Mouse (Mus musculus) heart, embryonic 10.5 days (tissue): ENCODE data around the gene Nedd1. TPM values are rescaled to one million over a fixed set of nuclear protein-coding genes. Genes with fewer than 3 reads are reported as not detected.

ENCODE experiments used
- DNase-seq: peaks from one replicate; pipeline ENCODE4 v3.0.0-alpha.2; 2017; ENCODE audit warnings: low spot score
- H3K27ac ChIP-seq: fragments of 300-500 bp; sonication (generic); 2 replicates; pipeline ENCODE4 v1.5.1; 2016; ENCODE audit warnings: mild to moderate bottlenecking
- H3K27me3 ChIP-seq: fragments of 300-500 bp; sonication (generic); 2 replicates; pipeline ENCODE4 v1.6.1; 2016; ENCODE audit warnings: mild to moderate bottlenecking; ENCODE audit not compliant: poor library complexity, insufficient read depth, severe bottlenecking
- H3K36me3 ChIP-seq: fragments of 300-500 bp; sonication (generic); 2 replicates; pipeline ENCODE4 v1.6.1; 2016; ENCODE audit warnings: mild to moderate bottlenecking, moderate library complexity
- H3K4me1 ChIP-seq: fragments of 300-500 bp; sonication (generic); 2 replicates; pipeline ENCODE4 v1.6.1; 2016; ENCODE audit warnings: mild to moderate bottlenecking
- H3K4me3 ChIP-seq: fragments of 300-500 bp; sonication (generic); 2 replicates; pipeline ENCODE4 v1.5.1; 2016; ENCODE audit warnings: mild to moderate bottlenecking, moderate library complexity
- H3K9me3 ChIP-seq: fragments of 300-500 bp; sonication (generic); 2 replicates; pipeline ENCODE4 v1.6.1; 2016; ENCODE audit warnings: mild to moderate bottlenecking, moderate library complexity
- WGBS: fragments of 180-500 bp; shearing (Covaris S2); methylation state at CpG from one replicate; pipeline ENCODE4 v1.1.7; 2016; 5-methylcytosine and 5-hydroxymethylcytosine counted together
- polyA plus RNA-seq: library from polyadenylated mRNA; unstranded; fragments of >200 nt; fragmentation: Nextera tagmentation; extraction: Ambion mirVana; gene quantifications from 2 replicates; pipeline ENCODE4 v1.2.1, GENCODE M21; 2016

Gene Nedd1
- polyA plus RNA-seq, 1 experiment from 2014 or later: 54.2 TPM

DNA sequence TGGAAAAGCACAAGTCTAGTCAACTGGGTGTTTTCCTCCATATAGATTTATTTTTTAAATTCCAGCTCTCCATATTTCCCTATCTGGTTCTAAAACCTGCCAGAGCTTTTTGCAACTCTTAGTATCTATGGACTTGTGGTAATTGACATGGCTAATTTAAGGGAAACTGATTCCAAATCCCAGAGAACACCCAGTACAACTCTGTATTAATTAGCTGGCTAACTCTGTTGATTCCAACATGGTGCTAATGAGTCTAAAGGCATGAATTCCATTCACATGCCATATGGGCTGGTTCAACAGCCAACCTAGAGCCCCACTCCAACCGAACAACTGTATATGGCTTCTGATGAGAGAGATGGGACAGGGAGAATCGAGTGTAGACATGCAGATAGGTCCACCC is 74.5 kb downstream of the Nedd1 start:
- Histone ChIP-seq H3K9me3 (no peaks in the 10 kb centered on the region), H3K4me1 (no peaks in the 10 kb centered on the region), H3K27ac (no peak overlapping the region), H3K4me3 (no peak overlapping the region), H3K36me3 (no peaks in the 10 kb centered on the region), H3K27me3 (no peaks in the 10 kb centered on the region)
- no peak for DNase-seq
- 81% methylated on average over 2 of the region's 2 CpGs for WGBS

DNA sequence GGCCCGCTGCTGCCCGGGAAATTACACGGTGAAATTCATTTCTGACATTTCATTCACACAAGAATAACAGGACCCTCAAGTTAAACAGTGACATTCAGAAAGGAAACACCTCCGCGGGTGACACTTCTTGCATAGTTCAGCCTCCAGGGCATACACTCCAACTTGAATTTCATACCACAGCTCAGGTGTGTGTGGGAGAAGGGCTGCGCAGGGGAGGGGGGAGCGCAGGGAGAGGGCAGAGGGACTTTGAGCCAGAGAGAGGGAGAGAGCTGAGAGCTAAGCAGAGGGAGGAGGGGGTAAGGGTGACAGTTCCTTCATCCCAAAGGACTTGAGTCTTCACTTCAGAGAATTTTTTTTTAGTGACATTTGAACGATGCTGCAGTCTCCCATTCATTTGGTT is 78.2 kb downstream of the Nedd1 start:
- H3K27ac ChIP-seq: no peak overlapping the region
- WGBS: 81% methylated on average over 8 of the region's 8 CpGs
- no peaks in the 10 kb centered on the region for H3K36me3 ChIP-seq
- no peak overlapping the region for H3K4me3 ChIP-seq
- no peaks in the 10 kb centered on the region for H3K4me1 ChIP-seq
- H3K27me3 ChIP-seq: no peaks in the 10 kb centered on the region
- no peaks in the 10 kb centered on the region for H3K9me3 ChIP-seq
- DNase-seq: no peak

DNA sequence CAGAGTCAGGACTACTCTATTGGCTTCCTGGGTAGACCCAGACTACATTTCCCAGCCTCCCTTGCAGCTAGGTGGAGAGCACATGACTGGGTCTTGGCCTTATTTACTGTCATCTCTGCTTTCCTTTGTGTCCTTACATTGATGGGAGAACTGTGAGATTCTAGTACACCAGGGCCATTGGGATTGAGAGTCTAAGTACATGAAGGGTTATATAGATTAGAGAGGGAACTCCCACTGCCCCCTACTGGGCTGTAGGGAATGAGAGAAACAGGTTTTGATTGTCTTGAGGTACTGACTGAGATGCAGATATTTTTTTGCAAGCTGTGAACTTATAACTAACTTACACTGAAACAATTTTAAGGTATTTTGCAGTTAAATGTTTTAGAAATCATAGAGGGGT is 81.2 kb downstream of the Nedd1 start:
- H3K4me3 ChIP-seq: no peak overlapping the region
- H3K27ac ChIP-seq: no peak overlapping the region
- H3K4me1 ChIP-seq: no peaks in the 10 kb centered on the region
- H3K36me3 ChIP-seq: no peaks in the 10 kb centered on the region
- DNase-seq: no peak
- no peaks in the 10 kb centered on the region for H3K27me3 ChIP-seq
- 0 out of 2 replicates have a peak, but pooled peaks cover 3% of the 10 kb centered on the region for H3K9me3 ChIP-seq
